Mouse (Mus musculus): ENCODE measurements around the gene Triap1. TPM values are rescaled to one million over a fixed set of nuclear protein-coding genes. Genes with fewer than 3 reads are reported as not detected.

The Triap1 gene
- 19.0 and 26.8 TPM in 2 replicates for polyA plus RNA-seq (2012; rRNA removed; ENCODE audit: low replicate concordance)

GRCm38 (mm10) chr5:115340577-115341313 lies at the start of gene Triap1, which contains the start of gene Gatc:
Gene Triap1 (plus strand): TSS chr5:115341225.
Gene Gatc (minus strand): TSS chr5:115341178.

GRCm38 (mm10) chr5:115300792-115301614 lies 40.0 kb upstream of the Triap1 start, which contains the start of gene Dynll1:
Gene Dynll1 (minus strand): TSS chr5:115300999.

GRCm38 (mm10) chr5:115326875-115327609 lies 14.0 kb upstream of the Triap1 start, which contains the start of gene Srsf9:
Gene Srsf9 (plus strand): TSS chr5:115327177.

DNA sequence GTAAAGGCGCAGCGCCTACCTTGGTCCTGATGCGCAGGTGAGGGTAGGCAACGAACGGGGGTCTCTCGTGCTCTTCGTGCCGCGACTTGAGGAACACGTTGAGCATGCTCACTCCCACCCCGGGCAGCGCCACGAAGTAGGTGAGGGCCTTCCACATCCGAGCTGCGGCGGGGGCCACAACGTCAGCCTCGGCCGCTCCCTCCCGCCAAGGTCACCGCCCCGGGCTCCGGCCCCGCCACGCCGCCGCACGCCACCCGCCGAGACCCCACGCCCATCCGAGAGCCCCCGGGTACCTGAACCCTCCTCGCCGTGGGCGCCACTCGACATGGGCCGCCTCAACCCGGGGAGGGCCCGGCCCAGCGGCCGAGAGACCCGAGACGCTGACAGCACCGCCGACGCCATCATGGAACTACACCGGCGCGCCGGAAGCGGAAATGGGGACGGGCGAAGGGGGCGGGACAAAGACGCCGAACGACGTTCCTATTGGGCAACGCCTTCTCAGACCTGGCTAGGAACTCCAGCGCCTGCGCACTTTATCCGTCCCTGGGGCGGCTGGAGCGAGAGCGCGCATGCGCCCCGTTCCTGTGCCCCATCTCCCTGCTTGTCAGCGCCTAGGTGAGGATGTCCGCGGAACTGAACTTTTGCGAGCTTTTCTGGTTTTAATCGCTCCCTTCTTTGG lies 7.7 kb downstream of the Triap1 start, which contains the start of gene Cox6a1:
TSS of gene Cox6a1 (minus strand) at position 436 of the 679 bp plus-strand sequence.

Other genes with a start within 250 kb of the Triap1 start
- gene Gm10401, start 242.9 kb upstream of the Triap1 start, polyA plus RNA-seq (2012; rRNA removed; ENCODE audit: low replicate concordance) = 0.49 TPM in 1 of 2 replicates, not detected in the other
- gene Acads, start 221.9 kb upstream of the Triap1 start, polyA plus RNA-seq (2012; rRNA removed; ENCODE audit: low replicate concordance) = 170 and 284 TPM in 2 replicates
- gene Unc119b, start 206.2 kb upstream of the Triap1 start, polyA plus RNA-seq (2012; rRNA removed; ENCODE audit: low replicate concordance) = 24.5 and 54.6 TPM in 2 replicates
- gene Mlec, start 183.0 kb upstream of the Triap1 start, polyA plus RNA-seq (2012; rRNA removed; ENCODE audit: low replicate concordance) = 102 and 107 TPM in 2 replicates
- gene Cabp1, start 146.8 kb upstream of the Triap1 start, polyA plus RNA-seq (2012; rRNA removed; ENCODE audit: low replicate concordance) = 3.5 and 5.2 TPM in 2 replicates
- gene Pop5, start 105.4 kb upstream of the Triap1 start, polyA plus RNA-seq (2012; rRNA removed; ENCODE audit: low replicate concordance) = 84.5 and 91.3 TPM in 2 replicates
- 184 and 207 TPM in 2 replicates for gene Rnf10, start 68.3 kb upstream of the Triap1 start, polyA plus RNA-seq (2012; rRNA removed; ENCODE audit: low replicate concordance)
- gene Coq5, start 61.6 kb upstream of the Triap1 start, polyA plus RNA-seq (2012; rRNA removed; ENCODE audit: low replicate concordance) = 20.2 and 33.0 TPM in 2 replicates
- gene Dynll1, start 40.2 kb upstream of the Triap1 start, polyA plus RNA-seq (2012; rRNA removed; ENCODE audit: low replicate concordance) = 113 and 341 TPM in 2 replicates
- 30.6 and 58.8 TPM in 2 replicates for gene Srsf9, start 14.0 kb upstream of the Triap1 start, polyA plus RNA-seq (2012; rRNA removed; ENCODE audit: low replicate concordance)
- 15.2 and 15.5 TPM in 2 replicates for gene Gatc, start within 50 bp of the Triap1 start, polyA plus RNA-seq (2012; rRNA removed; ENCODE audit: low replicate concordance)
- 2,308 and 3,139 TPM in 2 replicates for gene Cox6a1, start 7.8 kb downstream of the Triap1 start, polyA plus RNA-seq (2012; rRNA removed; ENCODE audit: low replicate concordance)
- 1.1 and 20.6 TPM in 2 replicates for gene Msi1, start 88.4 kb downstream of the Triap1 start, polyA plus RNA-seq (2012; rRNA removed; ENCODE audit: low replicate concordance)
- 0.62 TPM in 1 of 2 replicates, not detected in the other for gene Pla2g1b, start 125.0 kb downstream of the Triap1 start, polyA plus RNA-seq (2012; rRNA removed; ENCODE audit: low replicate concordance)
- 42.6 and 51.3 TPM in 2 replicates for gene Sirt4, start 143.5 kb downstream of the Triap1 start, polyA plus RNA-seq (2012; rRNA removed; ENCODE audit: low replicate concordance)
- gene Pxn, start 165.5 kb downstream of the Triap1 start, polyA plus RNA-seq (2012; rRNA removed; ENCODE audit: low replicate concordance) = 77.3 and 92.5 TPM in 2 replicates
- gene Rplp0, start 218.2 kb downstream of the Triap1 start, polyA plus RNA-seq (2012; rRNA removed; ENCODE audit: low replicate concordance) = 1,229 and 2,816 TPM in 2 replicates
- 38.2 and 66.2 TPM in 2 replicates for gene Gcn1l1, start 224.0 kb downstream of the Triap1 start, polyA plus RNA-seq (2012; rRNA removed; ENCODE audit: low replicate concordance)